Mouse (Mus musculus) layer of hippocampus, adult 11-12 months (tissue): ENCODE measurements around the gene Clpx.

Experiments
- DNase-seq: peaks from one replicate; pipeline ENCODE4 v3.0.0; 2022; ENCODE audit warnings: low spot score

Gene Clpx

GRCm38 (mm10) chr9:65292421-65292820 is 1.6 kb upstream of the Clpx start:
- DNase-seq: no peak

GRCm38 (mm10) chr9:65293119-65293518 is 941 bp upstream of the Clpx start:
- DNase-seq: no peak

GRCm38 (mm10) chr9:65293580-65293972 is 484 bp upstream of the Clpx start:
- no peak for DNase-seq

- DNase-seq: no peak
Observed at GRCm38 (mm10) chr9:65294716-65295378, 787 bp downstream of the Clpx start.

GRCm38 (mm10) chr9:65297056-65297455 is 3.0 kb downstream of the Clpx start:
- DNase-seq: no peak

- DNase-seq: no peak
Observed at GRCm38 (mm10) chr9:65298761-65299160, 4.7 kb downstream of the Clpx start.

- no peak for DNase-seq
Observed at GRCm38 (mm10) chr9:65299650-65300049, 5.6 kb downstream of the Clpx start.

- DNase-seq: no peak
Observed at GRCm38 (mm10) chr9:65302327-65302983, 8.4 kb downstream of the Clpx start.

- no peak for DNase-seq
Observed at GRCm38 (mm10) chr9:65303586-65303985, 9.5 kb downstream of the Clpx start.

- DNase-seq: no peak
Observed at GRCm38 (mm10) chr9:65304300-65304699, 10.2 kb downstream of the Clpx start.

- no peak for DNase-seq
Observed at GRCm38 (mm10) chr9:65306672-65307071, 12.6 kb downstream of the Clpx start.

- DNase-seq: no peak
Observed at GRCm38 (mm10) chr9:65308011-65308410, 14.0 kb downstream of the Clpx start.

GRCm38 (mm10) chr9:65312669-65313357 is 18.8 kb downstream of the Clpx start:
- no peak for DNase-seq

- DNase-seq: no peak
Observed at GRCm38 (mm10) chr9:65313846-65314245, 19.8 kb downstream of the Clpx start.

- DNase-seq: no peak
Observed at GRCm38 (mm10) chr9:65322255-65322900, 28.3 kb downstream of the Clpx start.

- DNase-seq: no peak
Observed at GRCm38 (mm10) chr9:65325971-65326370, 31.9 kb downstream of the Clpx start.

GRCm38 (mm10) chr9:65327371-65327770 is 33.3 kb downstream of the Clpx start:
- DNase-seq: no peak

GRCm38 (mm10) chr9:65333958-65334357 is 39.9 kb downstream of the Clpx start:
- DNase-seq: no peak

GRCm38 (mm10) chr9:65339146-65339545 is 45.1 kb downstream of the Clpx start:
- DNase-seq: no peak

- no peak for DNase-seq
Observed at GRCm38 (mm10) chr9:65340414-65340813, 46.4 kb downstream of the Clpx start.

GRCm38 (mm10) chr9:65345439-65345838 is 51.4 kb downstream of the Clpx start:
- DNase-seq: peak; percentile 14

GRCm38 (mm10) chr9:65345854-65346475 is 51.9 kb downstream of the Clpx start, which contains the start of gene Pdcd7:
Pdcd7 (plus strand) TSS chr9:65346104.
- peak; percentile 96 for DNase-seq
